Mouse (Mus musculus) hindbrain, embryonic 15.5 days (tissue): ENCODE data around the gene Mfsd2b. TPM values are rescaled to one million over a fixed set of nuclear protein-coding genes. Genes with fewer than 3 reads are reported as not detected.
"Not testable (repeated sequence)": the region's sequence is repeated elsewhere in the genome, so short reads cannot be mapped to it uniquely, and the experiment has no call there.

ENCODE experiments used
- ATAC-seq: fragments of 200-750 bp; cut with Nextera tagmentation; 2 replicates; pipeline ENCODE4 v1.8.0; 2017; ENCODE audit warnings: low read depth, moderate number of reproducible peaks, moderate TSS enrichment; ENCODE audit not compliant: low FRiP score
- H3K27ac ChIP-seq: fragments of 300-500 bp; sonication (generic); replicated peaks from 2 replicates; pipeline ENCODE4 v1.5.1; 2015; ENCODE audit warnings: mild to moderate bottlenecking, inconsistent platforms
- H3K27me3 ChIP-seq: fragments of 300-500 bp; sonication (generic); 2 replicates; pipeline ENCODE4 v1.6.1; 2015; ENCODE audit warnings: control low read depth, inconsistent platforms
- H3K36me3 ChIP-seq: fragments of 300-500 bp; sonication (generic); 2 replicates; pipeline ENCODE4 v1.6.1; 2015; ENCODE audit warnings: control low read depth, inconsistent platforms
- H3K4me1 ChIP-seq: fragments of 300-500 bp; sonication (generic); replicated peaks from 2 replicates; pipeline ENCODE4 v1.6.1; 2015; ENCODE audit warnings: control low read depth, inconsistent platforms
- H3K4me2 ChIP-seq: fragments of 300-500 bp; sonication (generic); 2 replicates; pipeline ENCODE4 v1.6.1; 2015; ENCODE audit warnings: moderate library complexity, mild to moderate bottlenecking, inconsistent platforms
- H3K4me3 ChIP-seq: fragments of 300-500 bp; sonication (generic); 2 replicates; pipeline ENCODE4 v1.5.1; 2015; ENCODE audit warnings: mild to moderate bottlenecking, inconsistent platforms
- H3K9ac ChIP-seq: fragments of 300-500 bp; sonication (generic); 2 replicates; pipeline ENCODE4 v1.6.1; 2015; ENCODE audit warnings: inconsistent platforms
- H3K9me3 ChIP-seq: fragments of 300-500 bp; sonication (generic); 2 replicates; pipeline ENCODE4 v1.6.1; 2016; ENCODE audit warnings: control low read depth, inconsistent platforms
- WGBS: fragments of 180-500 bp; shearing (Covaris S2); methylation state at CpG from one replicate; pipeline ENCODE4 v1.1.7; 2015; 5-methylcytosine and 5-hydroxymethylcytosine counted together
- polyA plus RNA-seq: library from polyadenylated mRNA; unstranded; fragments of >200 nt; fragmentation: Nextera tagmentation; extraction: Ambion mirVana; gene quantifications from 2 replicates; pipeline ENCODE4 v1.2.1, GENCODE M21; 2015

The Mfsd2b gene
- 2.4 and 2.6 TPM in 2 replicates for polyA plus RNA-seq

DNA sequence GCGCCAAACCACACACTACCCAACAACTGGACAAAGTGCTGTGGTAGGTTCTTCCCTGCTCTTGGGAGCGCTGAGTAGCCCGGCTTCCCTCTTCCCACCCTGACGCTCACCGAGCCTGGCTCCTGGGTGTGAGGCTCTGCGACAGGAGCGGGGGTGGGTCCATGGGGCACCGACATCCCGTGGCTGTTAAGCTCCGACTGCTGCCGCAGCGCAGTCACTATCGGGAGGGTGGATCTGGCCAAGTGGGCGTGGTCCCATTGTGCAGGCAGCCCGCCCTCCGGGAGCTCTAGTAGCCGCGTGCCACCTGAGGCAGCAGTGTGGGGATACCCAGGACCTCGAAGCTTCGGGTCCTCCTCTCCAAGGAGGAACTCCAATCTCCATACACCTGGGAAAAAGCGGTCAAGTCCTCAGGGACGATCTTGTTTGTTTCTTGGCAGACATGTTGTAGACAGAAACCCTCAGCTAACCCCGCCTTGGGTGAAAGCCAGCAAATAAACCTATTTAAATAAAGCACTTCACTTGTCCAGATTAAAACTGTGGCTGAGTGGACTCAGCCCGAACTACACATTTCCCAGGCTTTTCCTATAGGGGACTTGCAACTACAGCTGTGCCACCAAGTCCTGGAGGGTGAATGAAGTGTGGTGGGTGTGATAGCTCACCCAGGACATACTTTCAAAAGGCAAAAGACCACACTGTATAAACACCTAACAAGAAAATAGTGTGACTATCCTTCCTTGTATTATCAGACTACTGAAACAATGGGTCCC, at the start of gene Mfsd2b:
Gene Mfsd2b, minus strand, starts transcription at position 199 of the 767 bp plus-strand sequence.
- 3% methylated on average over 24 of the region's 24 CpGs for WGBS

DNA sequence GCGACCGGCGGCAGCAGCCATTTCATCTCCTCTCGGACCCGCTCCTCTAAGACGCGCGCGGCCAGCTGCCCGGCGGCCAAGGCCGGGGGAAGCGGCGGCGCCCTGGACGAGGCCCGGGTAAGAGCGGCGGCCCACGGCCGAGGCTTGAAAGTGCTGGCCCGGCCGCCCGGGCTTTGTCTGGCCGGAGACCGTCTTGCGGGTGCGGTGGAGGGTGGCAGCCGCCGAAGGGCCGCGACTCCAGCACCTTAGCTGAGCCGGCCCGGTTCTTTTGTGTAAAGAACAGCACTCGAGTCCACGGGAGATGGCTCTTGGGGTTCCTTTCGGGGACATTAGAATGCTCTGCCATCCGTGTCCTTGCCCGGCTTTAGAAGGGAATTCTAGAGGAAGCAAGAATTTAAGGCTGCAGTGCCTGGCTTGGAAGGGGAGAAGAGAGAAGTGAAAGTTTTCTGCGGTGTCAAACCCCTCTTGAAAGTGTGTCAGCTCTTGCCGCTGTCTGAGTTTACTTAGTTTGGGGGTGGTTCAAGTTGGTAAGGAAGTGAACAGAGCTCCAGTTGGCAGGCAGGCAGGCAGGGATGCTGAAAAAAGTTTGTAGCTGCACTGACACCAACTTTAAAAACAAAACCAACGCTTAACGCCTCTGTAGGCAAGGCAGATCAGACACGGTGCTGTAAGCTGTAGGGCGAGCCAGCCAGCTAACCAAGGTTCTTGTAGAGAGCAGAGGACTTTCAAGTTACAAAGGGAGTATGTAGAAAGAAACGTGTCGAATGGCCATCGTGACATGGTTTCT, 43.8 kb upstream of the Mfsd2b start:
- no peaks in the 10 kb centered on the region for H3K27me3 ChIP-seq
- peak overlapping the region; percentile 97 for H3K9ac ChIP-seq
- under 1% methylated on average over 48 of the region's 48 CpGs for WGBS
- H3K36me3 ChIP-seq = no peaks in the 10 kb centered on the region
- H3K4me2 ChIP-seq = peak overlapping the region; percentile 71
- peak; percentile 43 for ATAC-seq
- peak overlapping the region; percentile 93 for H3K4me3 ChIP-seq
- peak overlapping the region; percentile 99 for H3K27ac ChIP-seq
- H3K4me1 ChIP-seq = peaks cover 16% of the 10 kb centered on the region
- no peaks in the 10 kb centered on the region for H3K9me3 ChIP-seq

More for the DNA sequence above, at the start of gene Mfsd2b:
- Histone ChIP-seq H3K4me1 (peaks cover 12% of the 10 kb centered on the region), H3K4me2 (peak within 1 kb of the TSS; percentile 93), H3K9ac (peak within 1 kb of the TSS; percentile 39), H3K9me3 (no peaks in the 10 kb centered on the region), H3K36me3 (peaks cover 10% of the 10 kb centered on the region), H3K4me3 (peak within 1 kb of the TSS; percentile 41), H3K27me3 (no peaks in the 10 kb centered on the region), H3K27ac (no peak within 1 kb of the TSS)
- peak; percentile 82 for ATAC-seq

DNA sequence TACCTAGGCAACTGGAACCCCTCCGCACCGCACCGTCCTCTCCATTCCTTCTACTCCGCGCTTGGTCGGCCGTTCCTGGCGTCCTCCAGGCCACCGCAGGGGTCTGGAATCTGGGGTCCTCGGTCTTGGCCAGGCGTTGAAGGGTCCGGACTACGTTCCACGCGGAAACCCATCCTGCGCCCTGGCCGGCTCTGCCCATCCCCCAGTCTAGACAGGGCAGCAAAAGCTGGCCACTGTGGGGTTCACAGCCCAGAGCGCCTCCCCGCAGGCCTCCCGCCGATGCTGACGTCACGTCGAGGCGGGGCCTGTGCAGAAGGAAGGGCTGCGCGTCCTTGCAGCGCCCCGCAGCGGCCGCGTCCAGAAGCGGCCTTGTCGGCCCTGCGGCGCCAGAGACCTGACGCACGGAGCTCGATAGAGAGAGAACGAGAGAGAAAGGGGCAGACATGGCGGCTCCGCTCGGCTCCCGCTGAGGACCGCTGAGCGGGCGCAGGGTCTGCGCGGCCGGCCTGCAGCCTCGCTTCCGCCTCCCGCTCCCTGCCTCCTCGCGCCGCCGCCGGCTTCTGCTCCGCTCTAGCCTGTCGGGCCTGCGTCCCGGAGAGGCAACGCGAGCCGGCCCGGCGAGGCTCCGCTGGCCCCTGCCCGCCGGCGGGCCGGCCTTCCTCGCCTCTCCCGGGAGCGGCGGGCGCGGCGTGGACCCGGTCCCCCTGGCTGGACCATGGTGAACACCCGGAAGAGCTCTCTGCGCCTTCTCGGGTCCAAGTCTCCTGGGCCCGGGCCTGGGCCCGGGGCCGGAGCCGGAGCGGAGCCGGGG, 43.0 kb upstream of the Mfsd2b start, which contains the start of gene Atad2b:
Gene Atad2b, plus strand, starts transcription at position 360 of the 811 bp plus-strand sequence.
- Histone ChIP-seq H3K27me3 (no peaks in the 10 kb centered on the region), H3K9ac (peak within 1 kb of the TSS; percentile 97), H3K4me2 (peak within 1 kb of the TSS; percentile 71), H3K36me3 (no peaks in the 10 kb centered on the region), H3K27ac (peak within 1 kb of the TSS; percentile 99), H3K9me3 (no peaks in the 10 kb centered on the region), H3K4me1 (peaks cover 16% of the 10 kb centered on the region), H3K4me3 (peak within 1 kb of the TSS; percentile 93)
- WGBS = under 1% methylated on average over 73 of the region's 89 CpGs
- peak; percentile 98 for ATAC-seq

DNA sequence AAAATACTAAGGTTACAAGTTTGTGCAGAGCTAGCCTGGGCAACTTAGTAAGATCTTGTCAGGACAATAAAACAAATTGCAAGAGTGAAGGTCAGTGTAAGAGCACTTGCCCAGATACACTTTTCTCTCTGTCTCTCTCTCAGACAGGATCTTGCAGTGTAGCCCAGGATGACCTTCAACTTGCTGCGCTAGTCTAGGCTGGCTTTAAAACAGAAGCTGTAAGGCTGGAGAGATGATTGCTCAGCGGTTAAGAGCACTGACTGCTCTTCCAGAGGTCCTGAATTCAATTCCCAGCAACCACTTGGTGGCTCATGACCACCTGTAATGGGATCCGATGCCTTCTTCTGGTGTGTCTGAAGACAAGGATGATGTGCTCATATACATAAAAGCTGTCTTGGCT, 40.8 kb upstream of the Mfsd2b start:
- Histone ChIP-seq H3K9ac (no peak overlapping the region), H3K36me3 (no peaks in the 10 kb centered on the region), H3K4me3 (no peak overlapping the region), H3K27ac (no peak overlapping the region), H3K9me3 (no peaks in the 10 kb centered on the region), H3K27me3 (no peaks in the 10 kb centered on the region), H3K4me1 (peaks cover 15% of the 10 kb centered on the region), H3K4me2 (no peak overlapping the region)
- ATAC-seq = no peak
- WGBS = 87% methylated on average over 3 of the region's 3 CpGs

DNA sequence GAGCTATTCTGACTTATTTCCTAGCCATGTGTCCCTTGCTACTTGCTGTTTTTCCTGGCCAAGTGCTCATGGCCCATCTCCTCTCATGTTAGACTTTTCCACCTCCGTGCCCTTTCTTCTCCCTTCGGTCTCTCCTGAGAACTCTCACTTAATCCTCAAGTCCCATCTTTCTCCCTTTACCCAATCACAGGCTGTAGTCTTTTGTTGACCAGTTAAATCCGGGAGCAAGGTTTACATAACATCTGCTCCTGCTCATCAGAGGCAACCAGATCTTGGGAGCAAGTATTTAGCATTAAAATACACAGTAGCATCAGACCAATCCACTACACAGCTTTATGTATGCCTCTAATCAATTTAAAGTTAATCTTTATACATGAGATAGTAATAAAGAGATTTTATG, 40.3 kb upstream of the Mfsd2b start:
- Histone ChIP-seq H3K9me3 (no peaks in the 10 kb centered on the region), H3K27me3 (no peaks in the 10 kb centered on the region), H3K4me2 (no peak overlapping the region), H3K4me1 (peaks cover 10% of the 10 kb centered on the region), H3K4me3 (no peak overlapping the region), H3K36me3 (no peaks in the 10 kb centered on the region), H3K9ac (no peak overlapping the region), H3K27ac (no peak overlapping the region)
- no peak for ATAC-seq
- 68% methylated on average over 3 of the region's 3 CpGs for WGBS

DNA sequence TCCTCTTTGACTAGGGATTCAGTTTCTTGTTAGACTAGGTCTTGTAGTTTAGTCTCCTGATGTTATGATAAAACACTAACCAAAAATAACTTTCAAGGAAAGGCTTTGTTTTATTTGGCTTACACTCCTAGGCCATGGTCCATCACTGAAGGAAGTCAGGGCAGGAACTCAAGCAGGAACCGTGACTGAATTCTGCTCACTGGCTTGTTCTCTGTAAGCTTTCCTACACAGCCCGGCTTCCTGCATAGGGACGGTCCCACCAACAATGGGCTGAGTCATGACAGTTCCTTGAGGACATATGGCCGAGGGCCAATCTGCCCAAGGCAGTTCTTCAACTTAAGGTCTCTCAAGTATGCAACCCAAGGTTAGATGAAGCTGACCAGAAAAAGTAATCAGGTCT, 37.6 kb upstream of the Mfsd2b start:
- no peak overlapping the region for H3K4me2 ChIP-seq
- no peaks in the 10 kb centered on the region for H3K9me3 ChIP-seq
- no peak overlapping the region for H3K27ac ChIP-seq
- H3K4me1 ChIP-seq = peaks cover 3% of the 10 kb centered on the region; the same call in 1 of the 2 replicates
- H3K9ac ChIP-seq = no peak overlapping the region
- H3K27me3 ChIP-seq = no peaks in the 10 kb centered on the region
- H3K4me3 ChIP-seq = no peak overlapping the region
- no peaks in the 10 kb centered on the region for H3K36me3 ChIP-seq
- 89% methylated on average over 4 of the region's 4 CpGs for WGBS
- ATAC-seq = no peak

DNA sequence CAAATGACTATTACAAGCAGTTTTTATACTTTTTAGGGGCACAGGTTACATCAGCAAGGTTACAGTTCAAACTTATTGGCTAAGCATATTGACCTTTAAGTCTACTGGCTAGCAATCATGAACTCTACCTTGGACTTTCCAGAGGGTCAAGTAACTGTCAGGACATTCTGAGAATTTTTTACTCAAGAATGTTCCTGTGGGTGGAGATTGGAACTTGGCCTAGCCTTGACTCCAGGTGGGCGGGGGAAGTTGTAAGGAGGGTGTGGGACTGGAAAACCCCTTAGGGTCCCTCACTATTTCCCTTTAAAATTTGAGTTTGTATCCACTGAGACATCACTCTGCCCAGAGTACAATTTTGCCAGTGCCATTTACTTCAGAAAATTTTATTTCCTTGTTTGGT, 36.3 kb upstream of the Mfsd2b start:
- H3K4me1 ChIP-seq = peaks cover 12% of the 10 kb centered on the region; the same call in 1 of the 2 replicates
- not testable (repeated sequence) for H3K27me3 ChIP-seq, H3K27ac ChIP-seq, H3K9me3 ChIP-seq, H3K36me3 ChIP-seq, ATAC-seq, H3K4me3 ChIP-seq, H3K4me2 ChIP-seq, H3K9ac ChIP-seq
- 100% methylated on average over 1 of the region's 1 CpGs for WGBS

DNA sequence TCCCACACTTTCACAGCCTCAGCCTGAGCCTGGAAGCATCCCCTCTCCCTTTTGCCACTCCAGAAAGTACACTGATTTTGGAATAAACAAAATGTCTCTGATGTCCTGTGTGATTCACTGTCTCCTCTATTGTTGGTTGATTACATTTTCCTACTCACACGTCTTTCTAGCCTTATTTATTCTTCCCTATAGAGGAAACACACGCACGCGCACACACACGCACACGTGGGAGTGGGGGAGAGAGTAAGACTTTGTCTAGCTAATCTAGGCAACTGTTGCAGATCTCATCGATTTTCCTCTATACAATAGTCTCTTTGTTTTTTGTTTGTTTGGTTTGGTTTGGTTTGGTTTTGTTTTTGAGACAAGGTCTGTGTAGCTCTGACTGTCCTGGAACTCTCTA, 34.2 kb upstream of the Mfsd2b start:
- Histone ChIP-seq H3K9ac (no peak overlapping the region), H3K36me3 (no peaks in the 10 kb centered on the region), H3K4me2 (peak overlapping the region; percentile 59; the same call in 1 of the 2 replicates), H3K9me3 (no peaks in the 10 kb centered on the region), H3K4me3 (no peak overlapping the region), H3K27ac (no peak overlapping the region), H3K4me1 (peaks cover 12% of the 10 kb centered on the region; the same call in 1 of the 2 replicates), H3K27me3 (no peaks in the 10 kb centered on the region)
- 91% methylated on average over 7 of the region's 7 CpGs for WGBS
- ATAC-seq = no peak

DNA sequence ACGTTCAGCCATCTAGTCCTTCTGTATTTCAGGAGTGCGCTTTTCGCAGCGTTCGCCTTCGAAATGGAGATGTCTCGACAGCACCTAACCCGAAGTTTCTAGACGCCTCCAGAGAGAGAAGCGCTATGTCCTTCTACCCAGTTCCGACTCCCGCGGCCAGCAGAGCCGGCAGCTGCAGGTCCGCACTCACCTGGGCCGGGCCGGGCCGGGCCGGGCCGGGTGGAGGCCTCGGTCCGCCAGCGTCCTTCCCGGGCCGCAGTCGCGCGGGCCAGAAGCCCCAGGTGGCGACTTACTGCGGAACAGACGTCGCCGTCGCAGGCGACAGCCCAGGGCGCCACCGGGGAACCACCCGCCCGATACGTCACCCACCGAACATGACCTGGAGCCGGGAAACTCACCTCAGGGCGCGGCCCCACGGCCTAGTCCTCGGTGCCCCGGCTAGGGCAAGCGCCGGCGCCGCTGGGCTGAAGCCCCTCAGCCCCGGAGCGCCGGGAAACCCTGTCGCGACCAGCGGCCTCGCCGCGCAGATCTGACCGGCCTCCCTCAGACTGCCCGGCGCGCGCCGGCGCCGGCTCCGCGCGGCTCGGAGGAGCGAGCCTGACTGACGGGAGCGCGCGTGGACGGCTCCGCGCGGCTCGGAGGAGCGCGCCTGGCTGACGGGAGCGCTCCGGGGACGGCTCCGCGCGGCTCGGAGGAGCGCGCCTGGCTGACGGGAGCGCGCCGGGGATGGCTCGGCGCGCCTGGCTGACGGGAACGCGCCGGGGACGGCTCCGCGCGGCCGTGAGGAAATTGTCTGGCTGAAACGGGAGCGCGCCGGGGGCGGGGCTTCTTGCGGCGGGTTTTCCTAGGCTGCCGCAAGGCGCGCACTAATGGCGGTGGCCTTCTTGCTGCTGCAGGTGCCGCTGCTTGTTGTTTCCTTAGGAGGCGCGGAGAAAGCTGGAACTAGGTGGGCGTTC, 33.1 kb upstream of the Mfsd2b start, which contains the start of gene Ubxn2a:
Gene Ubxn2a, minus strand, starts transcription at position 755 of the 956 bp plus-strand sequence.
- peak within 1 kb of the TSS; percentile 83 for H3K4me3 ChIP-seq
- peak; percentile 97 for ATAC-seq
- H3K27ac ChIP-seq = peak within 1 kb of the TSS; percentile 87
- peak within 1 kb of the TSS; percentile 73 for H3K9ac ChIP-seq
- H3K4me1 ChIP-seq = peaks cover 12% of the 10 kb centered on the region; the same call in 1 of the 2 replicates
- no peaks in the 10 kb centered on the region for H3K27me3 ChIP-seq
- H3K36me3 ChIP-seq = no peaks in the 10 kb centered on the region
- peak within 1 kb of the TSS; percentile 59 for H3K4me2 ChIP-seq
- no peaks in the 10 kb centered on the region for H3K9me3 ChIP-seq
- WGBS = under 1% methylated on average over 122 of the region's 125 CpGs

DNA sequence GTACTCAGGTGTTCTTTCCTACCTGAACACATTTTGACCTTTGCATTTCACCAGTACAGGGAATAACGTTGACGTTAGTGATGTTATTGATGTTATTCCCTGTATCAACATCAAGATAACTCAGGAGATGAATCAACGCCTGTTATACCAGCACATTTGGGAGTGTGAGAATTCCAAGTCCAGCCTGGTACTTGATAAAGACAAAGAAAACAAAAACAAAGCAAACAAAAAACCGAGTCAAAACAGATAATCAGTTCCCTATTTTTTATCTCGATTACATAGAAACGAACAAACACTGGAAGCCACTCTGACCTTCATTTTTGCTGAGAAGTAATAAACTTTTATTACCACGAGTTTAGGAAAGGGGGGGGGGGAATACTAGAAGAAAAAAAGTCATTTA, 32.3 kb upstream of the Mfsd2b start:
- Histone ChIP-seq H3K27ac (peak overlapping the region; percentile 87), H3K4me3 (peak overlapping the region; percentile 83), H3K9me3 (no peaks in the 10 kb centered on the region), H3K4me2 (peak overlapping the region; percentile 59), H3K27me3 (no peaks in the 10 kb centered on the region), H3K4me1 (peaks cover 12% of the 10 kb centered on the region; the same call in 1 of the 2 replicates), H3K9ac (peak overlapping the region; percentile 73), H3K36me3 (no peaks in the 10 kb centered on the region; the same call in 1 of the 2 replicates)
- ATAC-seq = no peak
- whole genome bisulfite sequencing = 60% methylated on average over 7 of the region's 7 CpGs
